Mouse (Mus musculus) midbrain, embryonic 11.5 days (tissue): Measurements from ENCODE around the gene Fyttd1. TPM values are rescaled to one million over a fixed set of nuclear protein-coding genes. Genes with fewer than 3 reads are reported as not detected.

Experiments used
- ATAC-seq: fragments of 200-750 bp; cut with Nextera tagmentation; 2 replicates; pipeline ENCODE4 v1.8.0; 2017; ENCODE audit warnings: moderate TSS enrichment, moderate library complexity; ENCODE audit not compliant: low FRiP score
- DNase-seq: peaks from one replicate; pipeline ENCODE4 v3.0.0; 2015; ENCODE audit warnings: low spot score; ENCODE audit errors: missing footprints
- H3K27ac ChIP-seq: fragments of 300-500 bp; sonication (generic); 2 replicates; pipeline ENCODE4 v1.5.1; 2014; ENCODE audit warnings: low read depth, low read length
- H3K27me3 ChIP-seq: fragments of 300-500 bp; sonication (generic); 2 replicates; pipeline ENCODE4 v1.6.1; 2014; ENCODE audit warnings: mild to moderate bottlenecking, low read length, moderate library complexity, mixed read lengths; ENCODE audit not compliant: control insufficient read depth, insufficient read depth
- H3K36me3 ChIP-seq: fragments of 300-500 bp; sonication (generic); 2 replicates; pipeline ENCODE4 v1.6.1; 2014; ENCODE audit warnings: mild to moderate bottlenecking, low read length, moderate library complexity, mixed read lengths; ENCODE audit not compliant: control insufficient read depth, insufficient read depth
- H3K4me1 ChIP-seq: fragments of 300-500 bp; sonication (generic); 2 replicates; pipeline ENCODE4 v1.6.1; 2014; ENCODE audit warnings: low read length; ENCODE audit not compliant: control insufficient read depth, insufficient read depth
- H3K4me2 ChIP-seq: fragments of 300-500 bp; sonication (generic); 2 replicates; pipeline ENCODE4 v1.6.1; 2014; ENCODE audit warnings: mild to moderate bottlenecking, moderate library complexity
- H3K4me3 ChIP-seq: fragments of 300-500 bp; sonication (generic); 2 replicates; pipeline ENCODE4 v1.5.1; 2014; ENCODE audit warnings: low read depth, low read length
- H3K9ac ChIP-seq: fragments of 300-500 bp; sonication (generic); 2 replicates; pipeline ENCODE4 v1.6.1; 2014; ENCODE audit warnings: low read length
- H3K9me3 ChIP-seq: fragments of 300-500 bp; sonication (generic); 2 replicates; pipeline ENCODE4 v1.6.1; 2016; ENCODE audit warnings: low read length; ENCODE audit not compliant: control insufficient read depth
- WGBS: fragments of 180-500 bp; shearing (Covaris S2); extraction: QIAGEN DNeasy Blood & Tissue Kit; methylation state at CpG from one replicate; pipeline ENCODE4 v1.1.7; 2014; 5-methylcytosine and 5-hydroxymethylcytosine counted together
- polyA plus RNA-seq: library from polyadenylated mRNA; unstranded; fragments of >200 nt; fragmentation: Nextera tagmentation; extraction: Ambion mirVana; gene quantifications from 2 replicates; pipeline ENCODE4 v1.2.1, GENCODE M21; 2014

Gene Fyttd1
- polyA plus RNA-seq, 1 experiment from 2014 or later: 130 TPM

DNA sequence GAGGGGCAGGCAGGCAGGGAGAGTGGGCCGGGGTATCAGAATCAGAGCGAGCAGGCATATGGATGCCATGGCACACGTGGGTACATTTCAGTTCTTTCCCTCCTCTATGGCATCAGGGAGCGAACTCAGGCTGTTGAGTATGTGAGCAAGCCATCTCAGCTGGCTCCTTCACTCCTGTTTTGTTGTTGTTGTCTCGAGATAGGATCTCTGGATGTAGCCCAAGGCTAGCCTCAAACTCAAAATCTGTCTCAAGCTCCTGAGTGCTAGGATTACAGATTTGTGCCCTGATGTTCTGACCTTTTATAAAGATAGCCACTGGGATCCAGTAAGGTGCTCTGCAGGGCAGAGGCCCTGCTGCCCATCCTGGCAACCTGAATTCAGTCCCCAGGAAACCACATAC lies 71.4 kb downstream of the Fyttd1 start:
- DNase-seq: no peak
- Histone ChIP-seq H3K4me3 (no peak overlapping the region), H3K36me3 (no peaks in the 10 kb centered on the region), H3K27ac (no peak overlapping the region), H3K9me3 (no peaks in the 10 kb centered on the region; the same call in 1 of the 2 replicates), H3K27me3 (no peaks in the 10 kb centered on the region), H3K4me2 (no peak overlapping the region), H3K9ac (no peak overlapping the region), H3K4me1 (no peaks in the 10 kb centered on the region)
- WGBS: 87% methylated on average over 5 of the region's 5 CpGs
- ATAC-seq: no peak

DNA sequence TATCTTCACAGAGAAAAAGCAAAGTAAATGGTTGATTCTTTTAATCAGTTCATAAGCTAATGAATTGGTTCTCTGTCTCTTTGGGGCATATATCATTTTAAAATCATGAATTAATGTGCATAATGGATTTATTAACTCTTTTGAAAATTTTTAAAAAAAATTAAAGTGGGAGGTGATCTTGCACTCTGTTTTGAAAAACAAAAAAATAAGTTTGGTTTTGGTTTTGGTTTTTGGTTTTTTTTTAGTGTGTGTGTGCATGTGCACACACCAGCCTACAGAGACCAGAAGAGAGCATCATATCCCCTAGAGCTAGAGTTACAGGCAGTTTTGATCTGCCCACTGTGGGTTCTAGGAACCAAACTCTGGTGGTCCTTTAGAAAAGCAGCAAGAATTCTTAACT lies 72.0 kb downstream of the Fyttd1 start:
- no peak for DNase-seq
- no peak for ATAC-seq

DNA sequence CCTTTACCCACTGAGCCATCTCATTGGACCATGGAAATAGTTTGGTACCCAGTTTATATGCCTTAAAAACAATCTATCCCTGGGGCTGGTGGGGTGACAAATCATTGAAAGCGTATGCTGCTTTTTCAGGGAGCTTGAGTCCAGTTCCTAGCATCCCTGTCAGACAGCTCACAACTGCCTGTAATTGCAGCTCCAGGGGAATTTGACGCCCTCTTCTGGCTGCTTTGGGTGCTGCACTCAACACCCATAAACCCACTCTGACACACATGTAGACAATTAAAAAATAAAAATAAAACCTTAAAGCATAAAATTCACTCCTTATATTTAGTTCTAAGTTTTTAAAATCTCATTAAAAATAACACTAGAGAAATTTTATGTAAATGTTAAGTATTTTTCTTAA lies 73.8 kb downstream of the Fyttd1 start:
- no peak overlapping the region for H3K4me3 ChIP-seq
- H3K4me2 ChIP-seq: no peak overlapping the region
- H3K27ac ChIP-seq: no peak overlapping the region
- ATAC-seq (no peak), DNase-seq (no peak)
- no peaks in the 10 kb centered on the region; the same call in 1 of the 2 replicates for H3K9me3 ChIP-seq
- no peaks in the 10 kb centered on the region for H3K36me3 ChIP-seq
- H3K4me1 ChIP-seq: no peaks in the 10 kb centered on the region
- no peaks in the 10 kb centered on the region for H3K27me3 ChIP-seq
- WGBS: 86% methylated on average over 2 of the region's 2 CpGs
- no peak overlapping the region for H3K9ac ChIP-seq

More for the DNA sequence above, 72.0 kb downstream of the Fyttd1 start:
- H3K9me3 ChIP-seq: no peaks in the 10 kb centered on the region; the same call in 1 of the 2 replicates
- no peaks in the 10 kb centered on the region for H3K36me3 ChIP-seq
- no peak overlapping the region for H3K4me3 ChIP-seq
- H3K9ac ChIP-seq: no peak overlapping the region
- H3K4me1 ChIP-seq: no peaks in the 10 kb centered on the region
- no peak overlapping the region for H3K27ac ChIP-seq
- no peak overlapping the region for H3K4me2 ChIP-seq
- H3K27me3 ChIP-seq: no peaks in the 10 kb centered on the region

DNA sequence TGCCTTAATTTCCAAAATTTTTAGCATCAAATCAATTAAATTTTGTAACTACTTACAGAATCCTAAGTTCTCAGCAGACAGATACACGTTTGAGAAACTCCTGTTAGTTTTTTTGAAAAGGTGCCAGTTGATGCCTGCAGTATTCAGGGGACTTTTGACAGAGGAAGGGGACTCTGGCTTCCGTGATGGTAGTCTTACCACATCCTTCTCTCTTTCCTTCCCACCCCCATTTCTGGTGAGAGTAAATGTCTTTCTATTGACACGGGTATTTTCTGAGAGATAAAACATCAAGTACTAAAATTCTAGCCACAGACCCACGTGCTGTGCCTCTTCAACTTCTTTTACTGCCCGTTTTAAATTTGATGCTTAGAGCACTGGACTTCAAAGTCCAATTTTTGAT lies 76.5 kb downstream of the Fyttd1 start:
- H3K4me1 ChIP-seq: no peaks in the 10 kb centered on the region
- no peaks in the 10 kb centered on the region for H3K27me3 ChIP-seq
- 85% methylated on average over 5 of the region's 5 CpGs for WGBS
- ATAC-seq (no peak), DNase-seq (no peak)
- no peak overlapping the region for H3K4me3 ChIP-seq
- no peaks in the 10 kb centered on the region; the same call in 1 of the 2 replicates for H3K9me3 ChIP-seq
- H3K27ac ChIP-seq: no peak overlapping the region
- no peak overlapping the region for H3K4me2 ChIP-seq
- no peaks in the 10 kb centered on the region for H3K36me3 ChIP-seq
- H3K9ac ChIP-seq: no peak overlapping the region

DNA sequence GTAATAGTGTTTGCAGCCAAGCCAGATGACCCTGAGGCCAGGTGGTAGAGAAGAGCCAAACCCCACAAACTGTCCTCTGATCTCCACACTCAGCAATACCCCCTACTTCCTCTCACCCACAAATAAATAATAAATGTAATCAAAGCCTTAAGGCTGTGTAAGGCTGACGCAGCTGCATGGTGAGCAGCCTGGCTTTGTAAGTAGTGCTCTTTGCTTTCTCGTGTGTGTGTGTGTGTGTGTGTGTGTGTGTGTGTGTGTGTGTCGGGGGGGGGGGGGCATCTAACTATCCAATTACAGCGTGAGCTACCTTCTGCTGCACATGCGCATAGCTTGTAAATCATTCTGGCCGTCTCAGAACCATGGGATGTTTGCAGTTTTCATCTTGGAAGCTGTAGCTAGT lies 77.0 kb downstream of the Fyttd1 start:
- H3K4me2 ChIP-seq: no peak overlapping the region
- H3K27ac ChIP-seq: no peak overlapping the region
- no peak overlapping the region for H3K9ac ChIP-seq
- WGBS: 85% methylated on average over 5 of the region's 6 CpGs
- no peaks in the 10 kb centered on the region for H3K4me1 ChIP-seq
- no peaks in the 10 kb centered on the region; the same call in 1 of the 2 replicates for H3K9me3 ChIP-seq
- no peak overlapping the region for H3K4me3 ChIP-seq
- DNase-seq: no peak
- H3K27me3 ChIP-seq: no peaks in the 10 kb centered on the region
- H3K36me3 ChIP-seq: no peaks in the 10 kb centered on the region
- no peak for ATAC-seq

DNA sequence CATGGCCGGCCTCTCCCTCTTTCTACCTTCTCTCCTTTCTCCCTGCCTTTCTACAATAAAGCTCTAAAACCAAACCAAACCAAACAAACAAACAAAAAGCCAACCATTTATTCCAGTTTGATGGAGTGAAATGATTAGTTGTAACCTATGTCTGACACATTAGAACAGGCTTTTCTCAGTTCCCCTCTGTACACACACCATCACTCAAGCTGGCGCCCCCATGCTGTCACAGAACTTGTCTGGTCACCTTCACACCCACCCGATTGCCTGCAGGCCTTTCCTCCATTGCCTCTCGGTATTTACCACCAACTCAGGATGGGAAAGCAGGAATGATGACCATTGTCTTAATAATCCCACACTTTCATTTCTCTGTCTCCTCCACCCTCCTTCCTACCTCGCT lies 79.6 kb downstream of the Fyttd1 start:
- no peak overlapping the region for H3K9ac ChIP-seq
- no peak overlapping the region for H3K4me3 ChIP-seq
- no peaks in the 10 kb centered on the region for H3K27me3 ChIP-seq
- no peaks in the 10 kb centered on the region for H3K4me1 ChIP-seq
- DNase-seq: no peak
- no peak overlapping the region for H3K4me2 ChIP-seq
- ATAC-seq: no peak
- peaks cover 5% of the 10 kb centered on the region; the same call in 1 of the 2 replicates for H3K36me3 ChIP-seq
- 81% methylated on average over 5 of the region's 5 CpGs for WGBS
- H3K27ac ChIP-seq: no peak overlapping the region
- H3K9me3 ChIP-seq: no peaks in the 10 kb centered on the region

Other genes starting within 250 kb of the Fyttd1 start
- gene Tnk2, start 233.6 kb upstream of the Fyttd1 start, polyA plus RNA-seq: 6.1 and 6.6 TPM in 2 replicates
- 0.19 and 0.29 TPM in 2 replicates for gene Muc4, start 141.6 kb upstream of the Fyttd1 start, polyA plus RNA-seq
- gene Muc20, start 80.1 kb upstream of the Fyttd1 start, polyA plus RNA-seq: not detected in 2 replicates
- not detected in 2 replicates for gene Smbd1, start 67.0 kb upstream of the Fyttd1 start, polyA plus RNA-seq
- 13.2 and 14.3 TPM in 2 replicates for gene Rubcn, start 266 bp downstream of the Fyttd1 start, polyA plus RNA-seq
- gene Lrch3, start 36.6 kb downstream of the Fyttd1 start, polyA plus RNA-seq: 33.7 and 37.9 TPM in 2 replicates
- gene Iqcg, start 178.7 kb downstream of the Fyttd1 start, polyA plus RNA-seq: 5.7 and 6.5 TPM in 2 replicates
- 809 and 861 TPM in 2 replicates for gene Rpl35a, start 179.0 kb downstream of the Fyttd1 start, polyA plus RNA-seq
- gene Lmln, start 185.0 kb downstream of the Fyttd1 start, polyA plus RNA-seq: 2.7 and 3.3 TPM in 2 replicates